Mouse (Mus musculus) midbrain, postnatal 0 days (tissue): ENCODE measurements at regions not wholly inside any gene's neighbourhood (a gene's known extent, or its start where the extent isn't known, plus 50 kb on each side); places are given as distances from the start of the nearest gene placed in this dataset.

Experiments used
- ATAC-seq: fragments of 200-750 bp; cut with Nextera tagmentation; 2 replicates; pipeline ENCODE4 v1.8.0; 2017; ENCODE audit warnings: moderate number of reproducible peaks, mild to moderate bottlenecking, moderate TSS enrichment, moderate library complexity; ENCODE audit not compliant: low FRiP score
- DNase-seq: peaks from one replicate; pipeline ENCODE4 v3.0.0-alpha.2; 2015; ENCODE audit warnings: low spot score
- H3K27ac ChIP-seq: fragments of 300-500 bp; sonication (generic); 2 replicates; pipeline ENCODE4 v1.5.1; 2014; ENCODE audit warnings: low read depth, mild to moderate bottlenecking, low read length, mixed read lengths
- H3K27me3 ChIP-seq: fragments of 300-500 bp; sonication (generic); 2 replicates; pipeline ENCODE4 v1.6.1; 2014; ENCODE audit warnings: low read length, control low read depth, mixed read lengths; ENCODE audit not compliant: insufficient read depth
- H3K36me3 ChIP-seq: fragments of 300-500 bp; sonication (generic); 2 replicates; pipeline ENCODE4 v1.6.1; 2014; ENCODE audit warnings: low read length, control low read depth, mixed read lengths; ENCODE audit not compliant: insufficient read depth
- H3K4me1 ChIP-seq: fragments of 300-500 bp; sonication (generic); 2 replicates; pipeline ENCODE4 v1.6.1; 2014; ENCODE audit warnings: mild to moderate bottlenecking, control low read depth, antibody characterized with exemption, low read length, mixed read lengths; ENCODE audit not compliant: insufficient read depth
- H3K4me2 ChIP-seq: fragments of 300-500 bp; sonication (generic); 2 replicates; pipeline ENCODE4 v1.6.1; 2014; ENCODE audit warnings: low read depth, mild to moderate bottlenecking, low read length, mixed read lengths; ENCODE audit not compliant: poor library complexity, severe bottlenecking
- H3K4me3 ChIP-seq: fragments of 300-500 bp; sonication (generic); 2 replicates; pipeline ENCODE4 v1.5.1; 2014; ENCODE audit warnings: low read depth, mild to moderate bottlenecking, low read length, moderate library complexity
- H3K9ac ChIP-seq: fragments of 300-500 bp; sonication (generic); replicated peaks from 2 replicates; pipeline ENCODE4 v1.6.1; 2014; ENCODE audit warnings: mild to moderate bottlenecking, low read length, moderate library complexity, mixed read lengths; ENCODE audit not compliant: poor library complexity, severe bottlenecking
- H3K9me3 ChIP-seq: fragments of 300-500 bp; sonication (generic); 2 replicates; pipeline ENCODE4 v1.6.1; 2016; ENCODE audit warnings: low read length, control low read depth
- CTCF ChIP-seq: IDR thresholded peaks from 2 replicates; pipeline ENCODE4 v1.5.1; 2016; ENCODE audit warnings: antibody characterized with exemption, mild to moderate bottlenecking
- WGBS: fragments of 180-500 bp; shearing (Covaris S2); extraction: QIAGEN DNeasy Blood & Tissue Kit; methylation state at CpG from one replicate; pipeline ENCODE4 v1.1.7; 2014; 5-methylcytosine and 5-hydroxymethylcytosine counted together

DNA sequence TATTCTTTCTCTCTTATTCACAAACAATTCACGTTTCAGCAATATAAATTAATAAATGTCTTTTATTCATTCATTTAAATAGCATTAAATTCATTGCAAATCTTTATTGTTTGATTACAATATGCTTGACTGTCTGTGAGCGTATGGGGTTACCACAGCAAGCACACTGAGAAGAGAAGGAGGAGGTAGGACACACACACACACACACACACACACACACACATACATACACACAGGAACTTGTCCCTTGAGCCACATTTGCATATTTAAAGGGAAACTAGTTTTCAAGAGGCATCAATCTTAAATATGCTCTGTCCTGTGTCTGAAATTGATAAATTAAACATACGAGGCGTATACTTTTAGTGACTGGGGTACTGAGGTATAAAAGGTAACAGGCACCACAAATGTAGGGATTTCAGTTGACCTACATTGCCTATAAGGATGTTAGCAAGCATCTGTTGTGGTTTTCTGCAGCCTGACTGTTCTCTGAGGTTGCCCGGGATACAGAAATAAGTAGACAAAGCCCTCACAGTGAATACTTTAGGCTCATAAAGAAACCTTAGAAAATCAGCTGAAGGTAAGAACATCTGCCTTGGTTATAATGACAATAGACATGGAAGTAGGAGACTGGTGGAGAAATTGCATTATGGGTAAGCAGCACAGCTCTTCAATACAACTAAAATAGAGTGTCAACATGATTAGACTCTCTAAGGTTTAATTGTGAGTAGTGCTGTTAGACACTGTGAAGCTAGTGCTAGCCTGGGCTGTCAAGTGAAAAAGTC is 217.1 kb upstream of the Tacr3 start:
- no peaks in the 10 kb centered on the region for H3K27me3 ChIP-seq
- no peak overlapping the region for H3K9ac ChIP-seq
- TF ChIP-seq CTCF, result no peak
- H3K4me3 ChIP-seq, result no peak overlapping the region
- no peak overlapping the region for H3K4me2 ChIP-seq
- no peak for DNase-seq
- ATAC-seq, result no peak
- H3K9me3 ChIP-seq, result no peaks in the 10 kb centered on the region
- H3K27ac ChIP-seq, result no peak overlapping the region
- H3K4me1 ChIP-seq, result 0 out of 2 replicates have a peak, but pooled peaks cover 4% of the 10 kb centered on the region
- WGBS, result 52% methylated on average over 5 of the region's 5 CpGs
- no peaks in the 10 kb centered on the region for H3K36me3 ChIP-seq

DNA sequence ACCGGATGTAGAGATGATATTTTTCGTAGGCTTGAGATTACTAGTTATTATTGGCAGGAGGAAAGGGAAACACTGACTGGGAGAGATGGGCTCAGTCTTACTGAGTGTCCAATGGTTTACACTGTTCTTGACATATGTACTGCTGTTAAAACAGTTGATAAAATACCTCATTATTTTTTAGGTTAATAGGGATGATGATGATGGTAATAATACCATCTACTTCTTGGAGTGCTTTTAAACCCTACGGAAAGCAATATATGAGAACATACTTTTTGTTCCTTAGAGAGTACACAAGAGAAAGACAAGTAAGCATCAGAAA is 216.6 kb upstream of the Tacr3 start:
- Histone ChIP-seq H3K4me2 (no peak overlapping the region), H3K36me3 (no peaks in the 10 kb centered on the region), H3K4me3 (no peak overlapping the region), H3K27me3 (no peaks in the 10 kb centered on the region), H3K4me1 (0 out of 2 replicates have a peak, but pooled peaks cover 4% of the 10 kb centered on the region), H3K9me3 (no peaks in the 10 kb centered on the region), H3K27ac (no peak overlapping the region), H3K9ac (no peak overlapping the region)
- 72% methylated on average over 3 of the region's 3 CpGs for WGBS
- DNase-seq, result no peak
- ATAC-seq, result no peak
- no peak for TF ChIP-seq CTCF

DNA sequence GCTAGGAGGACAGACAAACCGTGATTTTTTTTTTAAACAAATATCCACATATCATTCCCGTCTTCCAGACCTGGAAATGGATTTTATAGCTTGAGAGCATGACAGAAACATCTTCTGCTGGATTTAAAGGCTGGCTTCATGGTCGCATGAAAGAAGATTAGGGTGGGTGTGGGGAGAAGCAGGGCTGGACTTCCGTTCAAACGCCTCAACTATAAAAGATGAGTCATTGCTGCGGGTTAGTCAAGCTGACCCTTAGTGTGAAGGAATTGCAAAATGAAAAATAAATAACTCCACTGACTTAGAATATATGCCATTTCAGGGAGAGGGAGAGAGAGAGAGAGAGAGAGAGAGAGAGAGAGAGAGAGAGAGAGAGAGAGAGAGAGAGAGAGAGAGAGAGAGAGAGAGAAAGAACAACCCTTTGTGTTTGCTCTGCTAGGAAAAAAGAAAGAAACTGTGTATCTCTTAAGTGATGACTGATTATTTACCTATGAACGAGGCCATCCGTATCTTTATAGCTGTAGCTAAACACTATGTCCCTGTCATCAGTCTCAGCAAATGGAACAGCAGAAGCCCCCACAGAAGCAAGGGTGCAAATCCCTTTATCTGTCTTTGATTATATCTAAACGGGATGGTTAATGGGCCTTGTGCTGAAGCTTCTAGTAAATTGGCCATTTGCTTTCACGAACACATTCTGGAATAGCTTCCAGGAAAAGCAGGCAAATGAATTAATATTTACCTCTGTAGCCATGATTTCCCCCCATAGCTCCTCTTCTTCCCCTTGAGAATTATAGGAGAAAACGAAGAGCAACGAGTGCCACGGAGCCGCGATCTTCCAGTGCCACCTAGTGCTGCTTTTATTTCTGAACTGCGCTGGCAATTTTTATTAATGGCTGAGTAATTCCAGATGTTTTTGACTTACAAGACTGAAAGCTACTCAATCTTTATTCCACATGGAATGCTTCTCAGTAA is 199.4 kb upstream of the Tacr3 start:
- Histone ChIP-seq H3K27ac (peak overlapping the region; percentile 79), H3K27me3 (no peaks in the 10 kb centered on the region), H3K36me3 (no peaks in the 10 kb centered on the region), H3K9ac (no peak overlapping the region; the same call in 1 of the 2 replicates), H3K9me3 (no peaks in the 10 kb centered on the region), H3K4me2 (peak overlapping the region; percentile 47), H3K4me1 (no peaks in the 10 kb centered on the region), H3K4me3 (peak overlapping the region; percentile 24)
- ATAC-seq (peak; percentile 82), DNase-seq (peak; percentile 88)
- WGBS, result 15% methylated on average over 16 of the region's 16 CpGs
- TF ChIP-seq CTCF, result peak; percentile 93

DNA sequence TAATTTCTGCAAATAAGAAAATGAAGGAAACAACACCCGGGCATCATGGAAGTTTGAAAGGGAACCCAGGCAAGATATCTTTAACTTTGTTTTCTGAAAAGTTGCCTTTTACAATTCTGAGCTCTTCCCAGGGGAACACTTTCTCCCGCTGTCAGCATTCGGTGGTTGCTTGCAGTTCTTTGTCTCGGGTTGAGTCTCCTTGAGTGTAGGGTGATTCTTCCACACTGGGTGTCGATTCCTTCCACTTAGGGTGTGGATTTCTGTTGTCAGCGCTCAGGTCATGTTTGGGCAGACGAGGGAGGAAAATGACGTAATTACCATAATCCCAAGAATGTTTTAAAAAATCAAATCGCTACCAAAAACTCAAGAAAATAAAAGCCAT is 198.7 kb upstream of the Tacr3 start:
- TF ChIP-seq CTCF, result no peak
- H3K4me3 ChIP-seq, result peak overlapping the region; percentile 16
- H3K4me2 ChIP-seq, result peak overlapping the region; percentile 47

DNA sequence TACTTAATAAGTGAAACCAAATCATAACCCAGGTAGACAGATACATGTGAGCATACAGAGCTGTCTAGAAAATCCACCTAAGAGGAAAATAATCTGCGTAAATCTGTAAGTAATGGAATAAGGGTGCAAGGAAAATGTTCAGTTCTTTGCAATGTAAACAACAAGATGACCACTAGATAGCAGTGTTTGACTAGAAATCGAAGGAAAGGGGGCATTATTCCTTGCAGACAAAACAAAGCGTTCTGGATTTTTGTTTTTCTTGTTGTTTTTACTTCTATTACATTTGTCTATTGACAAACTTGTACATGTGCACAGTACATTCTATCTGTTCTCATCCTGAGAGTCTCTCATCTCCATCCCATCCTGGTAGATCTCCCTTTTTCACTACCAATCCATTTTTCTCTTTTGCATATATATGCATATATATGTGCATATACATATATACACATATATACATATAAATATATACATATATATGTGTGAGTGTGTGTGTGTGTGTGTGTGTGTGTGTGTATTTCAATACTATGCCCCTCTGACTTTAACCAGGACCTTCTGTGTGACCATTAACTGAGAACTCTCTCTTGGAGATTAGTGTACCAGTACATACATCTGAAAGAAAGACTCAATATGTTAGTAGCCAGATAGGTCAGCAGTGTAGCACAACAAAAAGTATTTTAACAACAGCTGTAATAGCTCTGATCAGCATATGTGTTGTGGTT is 179.9 kb upstream of the Tacr3 start:
- peak; percentile 86 for TF ChIP-seq CTCF
- Histone ChIP-seq H3K4me1 (no peaks in the 10 kb centered on the region), H3K27ac (no peak overlapping the region), H3K9me3 (no peaks in the 10 kb centered on the region), H3K4me3 (no peak overlapping the region), H3K9ac (no peak overlapping the region), H3K4me2 (no peak overlapping the region), H3K27me3 (no peaks in the 10 kb centered on the region), H3K36me3 (no peaks in the 10 kb centered on the region)
- ATAC-seq (no peak), DNase-seq (peak; percentile 70)
- WGBS, result 37% methylated on average over 3 of the region's 3 CpGs

More for the DNA sequence above, 198.7 kb upstream of the Tacr3 start:
- no peaks in the 10 kb centered on the region for H3K4me1 ChIP-seq
- no peaks in the 10 kb centered on the region for H3K36me3 ChIP-seq
- H3K27ac ChIP-seq, result 0 out of 2 replicates have a peak overlapping the region, but pooled peaks have one; percentile 32
- H3K9ac ChIP-seq, result no peak overlapping the region; the same call in 1 of the 2 replicates
- H3K27me3 ChIP-seq, result no peaks in the 10 kb centered on the region
- 31% methylated on average over 9 of the region's 9 CpGs for WGBS
- peak; percentile 60; the same call in 1 of the 2 replicates for ATAC-seq
- DNase-seq, result no peak
- H3K9me3 ChIP-seq, result no peaks in the 10 kb centered on the region
